ENCODE assay signal across 8 mouse cellular contexts in the genomic region with DNA sequence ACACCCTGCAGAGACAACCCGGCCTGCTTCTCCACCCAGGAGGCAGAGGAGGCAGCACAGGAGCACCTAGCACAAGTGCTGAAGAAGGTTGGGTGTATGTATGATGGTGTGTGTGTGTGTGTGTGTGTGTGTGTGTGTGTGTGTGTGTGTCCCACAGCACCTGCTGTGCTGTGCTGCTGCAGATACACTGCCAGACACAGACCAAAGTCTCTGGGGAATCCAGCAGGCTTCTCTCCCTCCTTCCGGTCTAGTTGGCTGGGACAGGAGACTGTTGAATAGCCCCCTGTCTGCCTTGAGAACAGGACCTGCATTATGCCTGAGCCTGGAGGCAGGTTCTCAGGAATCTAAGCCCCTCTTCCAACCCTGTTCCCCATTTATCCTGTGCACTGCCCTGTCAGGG. TPM values are rescaled to one million over a fixed set of nuclear protein-coding genes. Genes with fewer than 3 reads are reported as not detected.
A peak's percentile ranks its signal among the peaks of the same experiment; 100 is the strongest.
DNase-seq lines count a peak whose midpoint lies in the region; ATAC-seq and TF ChIP-seq lines count a peak whose summit lies in the region.

No protein-coding gene starts in this region.

- 43% methylated on average over 2 of the region's 2 CpGs for WGBS in heart, embryonic 11.5 days (ENCODE audit: insufficient replicate concordance)
- 19% methylated on average over 2 of the region's 2 CpGs for WGBS in hindbrain, embryonic 11.5 days
- 49% methylated on average over 2 of the region's 2 CpGs for WGBS in midbrain, embryonic 10.5 days
- 46% methylated on average over 2 of the region's 2 CpGs for WGBS in cerebellum, adult 2 months

- H3K4me2 ChIP-seq in heart, embryonic 11.5 days: peak overlapping the region; percentile 92
- H3K4me2 ChIP-seq in hindbrain, embryonic 11.5 days (replicated peaks; ENCODE audit: low read depth, low read length): peak overlapping the region; percentile 98

- DNase-seq in heart, adult 9 months (ENCODE audit: low spot score in 2 of 2): no peak
- no peak for DNase-seq in hindbrain, embryonic 11.5 days (ENCODE audit: low spot score)
- DNase-seq in midbrain, embryonic 10.5 days (ENCODE audit: low spot score): no peak
- no peak for DNase-seq in urinary bladder, postnatal 25 days (ENCODE audit: low spot score)
- no peak for DNase-seq in cerebellum, adult 2 months

- TF ChIP-seq EP300 in ES-Bruce4 (IDR thresholded peaks at IDR 0.05; ENCODE audit: insufficient read depth, low read depth, low read length): no peak

- peaks cover 2% of the 10 kb centered on the region; the same call in 1 of the 2 replicates for H3K36me3 ChIP-seq in heart, embryonic 11.5 days (ENCODE audit: control insufficient read depth, insufficient read depth, low read length)
- H3K36me3 ChIP-seq in ES-Bruce4 (ENCODE audit: control insufficient read depth, insufficient read depth, low read length, poor library complexity, severe bottlenecking): peaks cover 12% of the 10 kb centered on the region; the same call in 1 of the 2 replicates
- no peaks in the 10 kb centered on the region for H3K36me3 ChIP-seq in hindbrain, embryonic 11.5 days (ENCODE audit: control insufficient read depth, insufficient read depth, low read length)
- peaks cover 43% of the 10 kb centered on the region for H3K36me3 ChIP-seq in midbrain, embryonic 10.5 days

- H3K9me3 ChIP-seq in heart, embryonic 11.5 days (replicated peaks; ENCODE audit: control insufficient read depth, low read length): no peaks in the 10 kb centered on the region
- no peaks in the 10 kb centered on the region for H3K9me3 ChIP-seq in ES-Bruce4 (replicated peaks; ENCODE audit: control insufficient read depth, insufficient read depth, low read length, poor library complexity, severe bottlenecking)
- H3K9me3 ChIP-seq in hindbrain, embryonic 11.5 days (ENCODE audit: control insufficient read depth, low read length): no peaks in the 10 kb centered on the region
- H3K9me3 ChIP-seq in midbrain, embryonic 10.5 days (replicated peaks): no peaks in the 10 kb centered on the region

- peaks cover 7% of the 10 kb centered on the region for H3K27me3 ChIP-seq in heart, embryonic 11.5 days (ENCODE audit: control insufficient read depth, insufficient read depth, low read length)
- no peaks in the 10 kb centered on the region for H3K27me3 ChIP-seq in ES-Bruce4 (ENCODE audit: control insufficient read depth, insufficient read depth, low read length, poor library complexity, severe bottlenecking)
- no peaks in the 10 kb centered on the region for H3K27me3 ChIP-seq in hindbrain, embryonic 11.5 days (ENCODE audit: control insufficient read depth, insufficient read depth, low read length)
- H3K27me3 ChIP-seq in midbrain, embryonic 10.5 days (ENCODE audit: low read depth, poor library complexity, severe bottlenecking): 0 out of 2 replicates have a peak, but pooled peaks cover 5% of the 10 kb centered on the region
- no peaks in the 10 kb centered on the region for H3K27me3 ChIP-seq in cerebellum, adult 2 months (ENCODE audit: control insufficient read depth, insufficient read depth, low read length)

- peak overlapping the region; percentile 68 for H3K4me3 ChIP-seq in heart, embryonic 11.5 days (ENCODE audit: low read depth, low read length)
- H3K4me3 ChIP-seq in ES-Bruce4 (ENCODE audit: low read depth, low read length): peak overlapping the region; percentile 83
- H3K4me3 ChIP-seq in hindbrain, embryonic 11.5 days (ENCODE audit: low read depth, low read length): peak overlapping the region; percentile 85
- H3K4me3 ChIP-seq in midbrain, embryonic 10.5 days: peak overlapping the region; percentile 78
- H3K4me3 ChIP-seq in cerebellum, adult 2 months (replicated peaks; ENCODE audit: insufficient read depth, low read depth, low read length): no peak overlapping the region

- TF ChIP-seq POLR2A in ES-Bruce4 (IDR thresholded peaks at IDR 0.05; ENCODE audit: insufficient read depth, low read length): no peak
- TF ChIP-seq POLR2A in cerebellum, adult 2 months (IDR thresholded peaks at IDR 0.05; ENCODE audit: borderline replicate concordance, insufficient read depth, low read length): no peak

- H3K9ac ChIP-seq in heart, embryonic 11.5 days (ENCODE audit: low read depth, low read length): no peak overlapping the region; the same call in 1 of the 2 replicates
- H3K9ac ChIP-seq in ES-Bruce4 (ENCODE audit: low read depth, poor library complexity, severe bottlenecking): peak overlapping the region; percentile 74
- H3K9ac ChIP-seq in hindbrain, embryonic 11.5 days (ENCODE audit: low read depth, low read length): peak overlapping the region; percentile 62

- ATAC-seq in heart, embryonic 11.5 days (replicated peaks; ENCODE audit: insufficient number of reproducible peaks, low FRiP score, low TSS enrichment): no peak
- no peak for ATAC-seq in hindbrain, embryonic 11.5 days (ENCODE audit: low FRiP score)
- ATAC-seq in CD4-positive, CD25-positive, alpha-beta regulatory T cell, adult 4 months: no peak

- TF ChIP-seq CTCF in ES-Bruce4 (IDR thresholded peaks at IDR 0.05; ENCODE audit: low read depth, low read length): no peak
- no peak for TF ChIP-seq CTCF in cerebellum, adult 2 months (IDR thresholded peaks at IDR 0.05; ENCODE audit: borderline replicate concordance, insufficient read depth, low read depth, low read length)

- peaks cover 11% of the 10 kb centered on the region for H3K4me1 ChIP-seq in heart, embryonic 11.5 days (ENCODE audit: control insufficient read depth, insufficient read depth, low read length)
- H3K4me1 ChIP-seq in ES-Bruce4 (ENCODE audit: control insufficient read depth, insufficient read depth, low read length): no peaks in the 10 kb centered on the region
- peaks cover 6% of the 10 kb centered on the region for H3K4me1 ChIP-seq in hindbrain, embryonic 11.5 days (replicated peaks; ENCODE audit: control insufficient read depth, insufficient read depth, low read length)
- H3K4me1 ChIP-seq in midbrain, embryonic 10.5 days: peaks cover 35% of the 10 kb centered on the region
- H3K4me1 ChIP-seq in cerebellum, adult 2 months (ENCODE audit: control insufficient read depth, insufficient read depth, low read length): peaks cover 6% of the 10 kb centered on the region

- H3K27ac ChIP-seq in heart, embryonic 11.5 days (ENCODE audit: low read depth, low read length): no peak overlapping the region
- no peak overlapping the region for H3K27ac ChIP-seq in ES-Bruce4 (ENCODE audit: insufficient read depth, low read length)
- no peak overlapping the region for H3K27ac ChIP-seq in hindbrain, embryonic 11.5 days (ENCODE audit: low read depth, low read length)
- peak overlapping the region; percentile 95; the same call in 1 of the 2 replicates for H3K27ac ChIP-seq in midbrain, embryonic 10.5 days (replicated peaks)
- no peak overlapping the region for H3K27ac ChIP-seq in cerebellum, adult 2 months (ENCODE audit: insufficient read depth, low read length)

RNA-seq across cellular contexts. Expression of a gene that starts 1.3 kb away (rescaled TPM):
- polyA plus RNA-seq in heart, embryonic 11.5 days (2014; fragmentation: Nextera tagmentation; extraction: Ambion mirVana): 16.0 and 18.2 TPM in 2 replicates
- 19.2 and 22.4 TPM in 2 replicates for polyA plus RNA-seq in ES-Bruce4 (2011; ENCODE audit: insufficient read depth, insufficient read length, low read depth, missing spikeins)
- polyA plus RNA-seq in hindbrain, embryonic 11.5 days (2014; fragmentation: Nextera tagmentation; extraction: Ambion mirVana): 41.0 and 45.2 TPM in 2 replicates
- polyA plus RNA-seq in midbrain, embryonic 10.5 days (2016; fragmentation: Nextera tagmentation; extraction: Ambion mirVana): 73.4 and 86.4 TPM in 2 replicates
- 1 to 10 TPM in 1 of 2 experiments, under 1 TPM in 1; 0.58 to 1.2 TPM for polyA plus RNA-seq in CD4-positive, CD25-positive, alpha-beta regulatory T cell, adult 4 months (2017; shearing (Covaris generic))
- polyA plus RNA-seq in cerebellum, adult 2 months (2012; rRNA removed): 4.4 and 4.7 TPM in 2 replicates

RNA-seq across cellular contexts. Expression of a gene that starts 7.9 kb away (rescaled TPM):
- 10.8 and 11.2 TPM in 2 replicates for polyA plus RNA-seq in heart, embryonic 11.5 days (2014; fragmentation: Nextera tagmentation; extraction: Ambion mirVana)
- 49.8 and 51.1 TPM in 2 replicates for polyA plus RNA-seq in ES-Bruce4 (2011; ENCODE audit: insufficient read depth, insufficient read length, low read depth, missing spikeins)
- 4.1 and 6.5 TPM in 2 replicates for polyA plus RNA-seq in hindbrain, embryonic 11.5 days (2014; fragmentation: Nextera tagmentation; extraction: Ambion mirVana)
- 6.0 and 8.4 TPM in 2 replicates for polyA plus RNA-seq in midbrain, embryonic 10.5 days (2016; fragmentation: Nextera tagmentation; extraction: Ambion mirVana)
- 10 to 100 TPM; 18.0 to 18.8 TPM for polyA plus RNA-seq in CD4-positive, CD25-positive, alpha-beta regulatory T cell, adult 4 months (2017; shearing (Covaris generic))
- 19.0 and 22.1 TPM in 2 replicates for polyA plus RNA-seq in cerebellum, adult 2 months (2012; rRNA removed)

RNA-seq across cellular contexts. Expression of a gene that starts 17.3 kb away (rescaled TPM):
- 13.1 and 14.0 TPM in 2 replicates for polyA plus RNA-seq in heart, embryonic 11.5 days (2014; fragmentation: Nextera tagmentation; extraction: Ambion mirVana)
- polyA plus RNA-seq in ES-Bruce4 (2011; ENCODE audit: insufficient read depth, insufficient read length, low read depth, missing spikeins): 27.8 and 29.4 TPM in 2 replicates
- 13.4 and 21.3 TPM in 2 replicates for polyA plus RNA-seq in hindbrain, embryonic 11.5 days (2014; fragmentation: Nextera tagmentation; extraction: Ambion mirVana)
- 16.2 and 20.2 TPM in 2 replicates for polyA plus RNA-seq in midbrain, embryonic 10.5 days (2016; fragmentation: Nextera tagmentation; extraction: Ambion mirVana)
- 10 to 100 TPM; 15.5 to 24.6 TPM for polyA plus RNA-seq in CD4-positive, CD25-positive, alpha-beta regulatory T cell, adult 4 months (2017; shearing (Covaris generic))
- polyA plus RNA-seq in cerebellum, adult 2 months (2012; rRNA removed): 63.1 and 71.2 TPM in 2 replicates

RNA-seq across cellular contexts. Expression of a gene that starts 22.2 kb away (rescaled TPM):
- 0.18 and 0.20 TPM in 2 replicates for polyA plus RNA-seq in heart, embryonic 11.5 days (2014; fragmentation: Nextera tagmentation; extraction: Ambion mirVana)
- polyA plus RNA-seq in ES-Bruce4 (2011; ENCODE audit: insufficient read depth, insufficient read length, low read depth, missing spikeins): 4.2 and 5.6 TPM in 2 replicates
- 0.21 TPM in 1 of 2 replicates, not detected in the other for polyA plus RNA-seq in hindbrain, embryonic 11.5 days (2014; fragmentation: Nextera tagmentation; extraction: Ambion mirVana)
- polyA plus RNA-seq in midbrain, embryonic 10.5 days (2016; fragmentation: Nextera tagmentation; extraction: Ambion mirVana): 0.26 TPM in 1 of 2 replicates, not detected in the other
- not detected for polyA plus RNA-seq in CD4-positive, CD25-positive, alpha-beta regulatory T cell, adult 4 months (2017; shearing (Covaris generic))
- 12.3 and 12.5 TPM in 2 replicates for polyA plus RNA-seq in cerebellum, adult 2 months (2012; rRNA removed)

RNA-seq across cellular contexts. Expression of a gene that starts 25.7 kb away (rescaled TPM):
- polyA plus RNA-seq in heart, embryonic 11.5 days (2014; fragmentation: Nextera tagmentation; extraction: Ambion mirVana): 16.8 and 18.9 TPM in 2 replicates
- 29.7 and 40.9 TPM in 2 replicates for polyA plus RNA-seq in ES-Bruce4 (2011; ENCODE audit: insufficient read depth, insufficient read length, low read depth, missing spikeins)
- polyA plus RNA-seq in hindbrain, embryonic 11.5 days (2014; fragmentation: Nextera tagmentation; extraction: Ambion mirVana): 123 and 151 TPM in 2 replicates
- polyA plus RNA-seq in midbrain, embryonic 10.5 days (2016; fragmentation: Nextera tagmentation; extraction: Ambion mirVana): 80.6 and 125 TPM in 2 replicates
- polyA plus RNA-seq in CD4-positive, CD25-positive, alpha-beta regulatory T cell, adult 4 months (2017; shearing (Covaris generic)): 1 to 10 TPM; 1.4 to 2.3 TPM
- 502 and 505 TPM in 2 replicates for polyA plus RNA-seq in cerebellum, adult 2 months (2012; rRNA removed)
